Mouse (Mus musculus) right cerebral cortex, postnatal 25 days (tissue): ENCODE measurements around the gene Wfikkn1.

Source experiments
- DNase-seq: peaks from one replicate; pipeline ENCODE4 v3.0.0; 2022

The Wfikkn1 gene

DNA sequence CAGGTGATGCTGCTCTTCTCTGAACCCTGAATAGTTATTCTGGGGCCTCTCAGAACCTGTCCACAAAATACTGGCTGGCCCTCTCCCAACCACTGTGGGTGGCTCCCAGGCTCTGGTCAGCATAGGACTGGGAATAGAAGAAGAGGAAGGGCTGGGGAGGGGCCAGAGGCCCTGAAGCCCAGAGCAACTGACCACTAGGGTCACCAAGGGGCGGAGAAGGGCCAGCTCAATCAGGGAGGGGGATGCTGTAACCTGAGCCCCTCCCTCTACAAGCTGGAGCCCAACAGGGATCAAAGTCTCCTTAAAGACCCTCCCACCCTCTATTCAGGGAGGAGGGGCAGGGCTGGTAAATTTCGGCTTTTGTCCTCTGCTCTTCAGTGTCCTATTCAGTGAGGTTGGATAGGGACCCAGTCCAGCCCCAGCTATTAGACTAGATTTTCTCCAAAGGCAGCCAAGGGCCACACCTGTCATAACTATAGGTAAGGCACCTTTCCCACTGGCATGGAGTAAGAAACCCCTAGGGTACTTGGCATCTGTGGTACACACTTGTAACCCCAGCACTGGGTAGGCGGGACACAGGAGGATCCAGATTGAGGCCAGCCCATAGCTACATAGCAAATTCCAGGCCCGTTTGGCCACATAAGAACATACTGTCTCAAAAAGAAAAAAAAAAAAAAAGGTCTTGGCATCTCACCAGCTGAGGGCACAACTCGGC, at the start of gene Wfikkn1:
Gene Wfikkn1 (minus strand): TSS at position 663 of the 715 bp plus-strand sequence.
- no peak for DNase-seq

DNA sequence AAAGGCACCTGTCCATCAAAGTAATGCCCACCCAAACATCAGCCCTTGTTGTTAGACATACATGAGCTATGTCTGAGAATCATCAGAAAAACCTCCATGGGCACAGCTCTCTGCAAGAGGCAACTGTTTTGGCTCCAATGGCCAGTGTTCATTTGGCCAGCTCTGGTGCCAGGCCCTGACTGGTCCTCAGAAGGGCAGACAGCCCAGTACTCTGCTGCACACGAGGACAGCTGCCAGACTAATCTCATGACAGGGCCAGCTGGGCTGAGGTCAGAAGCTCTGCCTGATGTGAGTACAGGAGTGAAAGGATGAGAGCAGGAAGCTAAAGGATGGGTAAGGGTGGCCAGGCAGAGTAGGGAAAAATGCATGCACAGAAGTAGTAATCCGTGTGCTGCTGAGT, 44.7 kb upstream of the Wfikkn1 start:
- DNase-seq, result no peak

GRCm38 (mm10) chr17:25922120-25922519, 41.5 kb upstream of the Wfikkn1 start:
- DNase-seq, result no peak

- peak; percentile 100 for DNase-seq
Measured at GRCm38 (mm10) chr17:25919786-25920642, 39.4 kb upstream of the Wfikkn1 start.

- DNase-seq, result peak; percentile 68
Measured at GRCm38 (mm10) chr17:25919144-25919785, 38.6 kb upstream of the Wfikkn1 start, which contains the start of gene Rab40c. Rab40c (minus strand) TSS chr17:25919727.

- DNase-seq, result no peak
Measured at GRCm38 (mm10) chr17:25918037-25918750, 37.5 kb upstream of the Wfikkn1 start.

DNA sequence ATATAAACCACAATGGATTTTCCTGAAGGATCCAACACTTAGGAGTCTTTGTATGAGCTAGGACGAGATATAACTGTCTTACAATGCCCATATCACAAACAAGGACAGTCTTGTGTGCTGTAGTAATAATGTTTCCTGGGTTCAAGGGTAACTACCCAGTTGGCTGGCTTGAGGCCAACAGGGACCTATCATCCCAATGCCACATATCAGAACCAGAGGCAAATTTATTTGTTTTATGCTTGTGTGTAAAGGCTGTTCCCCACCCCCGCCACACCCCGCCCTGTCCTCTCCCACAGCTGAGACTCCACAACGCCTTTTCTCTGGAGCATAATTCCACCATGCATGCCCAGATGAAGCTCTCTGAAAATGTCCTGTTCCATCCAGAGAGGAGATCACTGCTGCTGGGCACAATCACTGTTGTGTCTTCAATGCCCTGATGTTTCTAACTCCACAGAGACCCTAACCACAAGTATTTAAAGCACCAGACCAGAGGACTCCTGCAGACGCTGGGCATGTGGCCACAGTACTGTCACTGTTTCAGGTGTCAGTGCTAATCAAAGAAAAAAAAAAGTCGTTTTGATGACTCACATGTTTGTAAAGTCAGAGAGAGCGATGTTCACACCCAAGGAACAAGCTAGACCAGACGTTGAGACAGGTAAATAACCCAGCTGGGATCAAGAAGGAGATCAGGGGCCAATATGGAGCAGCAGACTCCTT, 36.4 kb upstream of the Wfikkn1 start:
- no peak for DNase-seq

GRCm38 (mm10) chr17:25914295-25914694, 33.6 kb upstream of the Wfikkn1 start:
- DNase-seq, result no peak

- no peak for DNase-seq
Measured at GRCm38 (mm10) chr17:25913877-25914275, 33.2 kb upstream of the Wfikkn1 start.

DNA sequence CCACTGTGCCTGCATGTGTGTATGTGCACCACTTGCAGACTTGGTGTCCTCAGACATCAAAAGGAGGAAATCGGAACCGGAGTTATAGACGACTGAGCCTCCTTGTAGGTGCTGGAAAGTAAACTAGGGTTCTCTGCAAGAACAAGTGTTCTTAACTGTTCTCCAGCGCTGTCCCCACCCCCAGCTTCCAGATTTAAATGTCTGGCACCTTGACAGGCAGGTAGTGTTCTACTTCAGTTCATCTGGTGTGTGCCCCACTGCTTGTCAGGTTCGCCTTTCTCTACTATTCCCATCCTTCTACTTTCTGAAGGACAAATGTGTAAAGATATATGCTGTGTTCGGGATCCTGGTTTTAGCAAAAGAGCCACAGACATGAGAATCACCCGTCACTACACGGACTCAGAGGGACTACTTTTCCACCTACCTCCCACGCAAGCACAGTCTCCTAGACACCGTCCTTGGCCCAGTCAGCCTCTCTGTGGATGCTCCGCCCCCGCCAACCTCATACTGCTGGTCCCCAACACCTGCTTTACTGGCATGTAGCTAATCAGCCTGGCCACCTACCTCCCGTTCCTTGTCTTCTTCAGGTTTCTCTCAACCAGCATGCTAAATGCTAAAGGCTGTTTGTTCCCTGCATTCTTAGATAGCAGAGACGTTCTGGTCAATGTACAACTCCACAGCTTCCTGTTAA, 32.7 kb upstream of the Wfikkn1 start:
- peak; percentile 72 for DNase-seq

- no peak for DNase-seq
Measured at GRCm38 (mm10) chr17:25911816-25912215, 31.2 kb upstream of the Wfikkn1 start.

GRCm38 (mm10) chr17:25907640-25908039, 27.0 kb upstream of the Wfikkn1 start:
- DNase-seq, result no peak

DNA sequence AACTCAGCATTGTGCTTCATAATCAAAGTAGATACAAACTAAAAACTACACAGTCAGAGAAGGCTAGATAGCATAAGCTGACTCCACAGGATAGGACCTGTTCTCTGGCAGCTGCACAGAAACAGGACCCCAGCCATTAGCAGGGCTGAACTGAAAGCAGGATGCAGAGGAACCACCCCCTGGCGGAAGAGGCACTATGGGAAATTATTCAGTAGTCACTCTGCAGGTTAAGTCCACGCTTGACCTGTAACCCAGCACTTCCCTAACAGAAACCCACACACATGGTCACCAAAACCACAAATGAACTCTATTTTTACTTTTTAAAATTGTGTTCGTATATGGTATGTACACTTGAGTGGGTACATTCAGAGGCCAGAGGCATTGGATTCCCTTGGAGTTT, 22.4 kb upstream of the Wfikkn1 start:
- DNase-seq, result no peak

DNA sequence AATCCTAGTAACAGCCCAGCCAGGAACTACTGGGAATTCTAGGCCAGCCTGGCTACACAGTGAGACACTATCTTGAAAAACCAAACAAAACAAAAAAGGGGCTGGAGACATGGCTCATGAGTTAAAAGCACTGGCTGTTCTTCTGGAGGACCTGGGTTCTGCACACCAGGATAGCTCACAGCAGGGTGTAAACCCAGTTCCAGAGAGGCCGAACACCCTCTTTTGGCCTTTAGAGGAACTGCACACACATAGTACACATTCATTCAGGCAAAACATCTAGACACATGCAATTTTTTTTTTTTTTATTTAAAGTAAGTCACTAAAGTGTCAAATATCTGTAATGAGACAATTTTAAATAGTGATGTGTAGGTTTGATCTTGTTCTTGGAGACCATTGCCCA, 19.5 kb upstream of the Wfikkn1 start:
- DNase-seq, result no peak

GRCm38 (mm10) chr17:25895891-25896290, 15.2 kb upstream of the Wfikkn1 start:
- no peak for DNase-seq

- no peak for DNase-seq
Measured at GRCm38 (mm10) chr17:25895415-25895814, 14.8 kb upstream of the Wfikkn1 start.

DNA sequence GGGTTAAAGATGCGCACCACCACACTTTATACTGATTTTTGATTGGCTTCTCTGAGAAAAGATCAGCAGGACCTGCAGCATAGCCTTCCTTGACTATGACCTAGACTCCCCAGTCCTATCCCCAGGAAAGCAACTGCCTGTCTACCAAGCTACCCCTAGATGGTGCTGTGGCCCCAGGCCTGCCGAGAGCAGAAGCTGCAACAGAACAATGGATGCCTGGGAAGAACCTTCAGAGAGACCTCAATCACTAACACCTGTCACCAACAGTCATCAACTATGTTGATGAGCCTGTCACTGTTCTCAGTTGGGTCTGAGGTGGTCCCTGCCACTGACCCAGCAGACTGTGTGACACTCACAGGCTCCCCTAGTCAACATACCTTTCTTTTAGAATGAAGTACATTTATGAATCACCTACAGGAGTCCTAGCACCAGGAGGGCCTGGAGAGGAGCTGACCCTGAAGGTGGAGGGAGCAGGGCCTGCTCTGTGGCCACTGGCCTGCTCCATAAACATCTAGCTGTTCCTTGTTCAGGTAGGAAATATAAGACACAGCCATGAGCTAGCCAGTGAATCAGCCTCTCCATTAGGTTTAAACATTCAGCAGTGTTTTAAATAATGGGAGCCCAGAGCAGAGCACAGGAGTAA, 13.4 kb upstream of the Wfikkn1 start:
- DNase-seq, result peak; percentile 61

DNA sequence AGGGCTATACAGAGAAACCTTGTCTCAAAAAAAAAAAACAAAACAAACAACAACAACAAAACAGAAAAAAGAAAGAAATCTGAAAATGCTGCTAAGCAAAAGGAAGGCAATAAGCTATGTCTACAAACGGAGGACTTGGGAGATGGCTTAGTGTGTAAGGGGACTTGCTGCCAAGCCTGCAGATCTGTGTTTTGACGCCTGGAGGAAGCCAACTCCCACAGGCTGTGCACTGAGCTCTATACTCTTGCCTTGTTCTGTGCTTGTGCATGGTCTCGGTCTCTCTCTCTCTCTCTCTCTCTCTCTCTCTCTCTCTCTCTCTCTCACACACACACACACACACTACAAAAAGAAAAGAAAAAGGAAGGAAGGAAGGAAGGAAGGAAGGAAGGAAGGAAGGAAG, 8.2 kb upstream of the Wfikkn1 start:
- no peak for DNase-seq

DNA sequence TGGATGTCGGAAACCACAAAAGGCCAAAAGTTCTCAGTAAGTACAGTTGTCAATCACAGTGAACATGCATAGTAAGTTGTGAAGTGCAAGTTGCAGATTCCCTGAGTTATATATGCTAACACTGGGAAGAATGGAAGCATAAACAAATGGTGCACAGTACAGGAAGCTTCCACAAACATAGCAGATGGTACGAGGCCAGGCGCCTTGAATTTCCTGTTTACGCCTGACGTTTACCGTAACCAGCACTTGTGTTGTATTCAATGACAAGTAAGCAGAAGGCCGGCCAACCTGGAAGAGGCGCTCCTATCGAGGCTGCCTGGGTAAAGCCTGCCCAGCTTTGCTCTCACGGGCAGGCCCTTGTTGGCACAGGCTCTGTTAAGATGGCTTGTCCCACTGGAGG, 6.8 kb upstream of the Wfikkn1 start:
- DNase-seq, result no peak

GRCm38 (mm10) chr17:25886806-25887205, 6.1 kb upstream of the Wfikkn1 start:
- DNase-seq, result no peak

- no peak for DNase-seq
Measured at GRCm38 (mm10) chr17:25885636-25886035, 5.0 kb upstream of the Wfikkn1 start.
